Mouse (Mus musculus): ENCODE measurements at regions not wholly inside any gene's neighbourhood (a gene's known extent, or its start where the extent isn't known, plus 50 kb on each side); places are given as distances from the start of the nearest gene placed in this dataset.

DNA sequence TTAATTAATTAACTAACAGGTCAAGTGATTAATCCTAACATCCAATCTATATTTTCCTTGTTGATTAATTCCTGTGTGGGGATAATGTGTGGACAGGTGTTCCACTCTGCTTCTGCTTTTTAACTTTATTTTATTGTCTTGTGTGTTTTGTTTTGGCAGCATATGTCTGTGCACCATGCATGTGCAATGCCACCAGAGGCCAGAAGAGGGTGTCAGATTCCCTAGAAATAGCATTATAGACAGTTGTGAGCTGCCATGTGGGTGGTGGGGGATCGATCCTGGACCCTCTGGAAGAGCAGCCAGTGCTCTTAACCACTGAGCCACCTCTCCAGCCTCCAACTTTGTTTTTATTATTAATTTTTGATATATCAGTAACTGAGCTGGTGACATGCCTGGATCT, 65.6 kb downstream of the En1 start:
- DNase-seq (ENCODE audit: low spot score), result no peak

DNA sequence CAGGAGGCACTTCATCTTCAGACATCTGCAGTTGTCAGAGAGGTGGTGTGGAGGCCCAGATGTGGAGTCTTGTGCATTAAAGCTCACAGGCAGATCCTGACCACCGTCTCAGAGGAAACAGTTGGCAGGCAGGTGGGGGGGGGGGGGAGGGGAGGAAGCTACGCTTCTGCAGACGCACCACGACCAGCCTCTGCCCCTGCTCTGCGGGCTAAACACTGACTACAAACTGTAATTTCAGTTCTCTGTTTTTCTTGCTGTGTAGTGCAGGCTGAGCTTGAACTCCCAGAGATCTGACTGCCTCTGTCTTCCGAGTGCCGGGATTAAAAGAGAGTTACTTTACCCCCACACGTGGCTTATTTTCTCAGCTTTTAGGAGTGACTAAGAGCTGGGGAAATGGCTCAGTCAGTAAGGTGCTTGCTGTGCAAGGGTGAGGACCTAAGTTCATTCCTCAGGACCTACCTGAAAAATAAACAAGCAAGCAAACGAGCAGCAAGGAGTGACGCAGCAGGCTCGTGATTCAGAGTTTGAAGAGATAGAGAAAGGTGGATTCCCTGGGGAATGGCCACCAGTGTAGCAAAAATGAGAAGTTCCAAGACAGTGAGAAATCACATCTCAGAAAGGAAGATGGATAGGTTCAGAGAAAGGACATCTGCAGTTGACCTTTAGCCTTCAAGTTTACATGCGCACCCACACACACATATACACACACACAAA, 81.5 kb downstream of the En1 start:
- peak; percentile 2 for DNase-seq (ENCODE audit: low spot score)

GRCm38 (mm10) chr1:120685650-120686244, 83.5 kb downstream of the En1 start:
- DNase-seq (ENCODE audit: low spot score), result peak; percentile 1

DNA sequence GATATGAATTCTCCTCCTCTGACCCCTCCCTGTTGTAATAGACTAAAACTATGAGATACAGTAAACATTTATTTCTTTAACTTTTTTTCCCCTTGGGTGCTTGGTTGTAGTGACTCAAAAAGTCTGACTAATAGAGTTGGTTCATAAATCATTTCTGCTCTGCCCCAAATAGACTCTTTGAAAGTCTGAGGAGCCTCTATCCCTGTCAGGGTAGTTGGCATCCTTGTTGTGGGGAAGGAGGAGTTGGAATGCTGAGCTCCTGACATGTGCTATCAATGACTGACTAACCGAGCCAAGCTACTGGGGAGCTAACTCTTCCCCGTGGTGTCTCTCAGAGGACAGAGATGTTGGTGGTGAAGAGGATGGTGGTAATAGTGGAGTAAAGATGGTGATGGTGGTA, 89.4 kb downstream of the En1 start:
- no peak for DNase-seq (ENCODE audit: low spot score)

GRCm38 (mm10) chr1:120698189-120698588, 96.0 kb downstream of the En1 start:
- DNase-seq (ENCODE audit: low spot score), result no peak

DNA sequence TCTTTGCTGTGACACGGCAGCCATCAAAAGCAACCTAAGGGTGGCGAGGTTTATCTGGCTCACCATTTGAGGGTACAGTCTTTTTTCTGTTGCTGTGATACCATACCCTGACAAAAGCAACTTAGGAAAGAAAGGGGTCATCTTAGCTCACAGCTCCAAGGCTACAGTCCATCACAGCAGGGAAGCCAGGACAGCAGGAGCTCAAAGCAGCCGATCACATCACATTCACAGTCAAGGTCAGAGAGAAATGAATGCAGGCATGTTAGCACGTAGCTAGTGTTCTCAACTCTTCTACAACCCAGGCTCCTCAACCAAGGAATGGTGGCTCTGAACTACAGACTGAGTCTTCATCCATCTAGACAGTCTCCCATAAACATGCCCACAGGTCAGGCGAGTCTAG, 102.0 kb downstream of the En1 start:
- DNase-seq (ENCODE audit: low spot score), result no peak

DNA sequence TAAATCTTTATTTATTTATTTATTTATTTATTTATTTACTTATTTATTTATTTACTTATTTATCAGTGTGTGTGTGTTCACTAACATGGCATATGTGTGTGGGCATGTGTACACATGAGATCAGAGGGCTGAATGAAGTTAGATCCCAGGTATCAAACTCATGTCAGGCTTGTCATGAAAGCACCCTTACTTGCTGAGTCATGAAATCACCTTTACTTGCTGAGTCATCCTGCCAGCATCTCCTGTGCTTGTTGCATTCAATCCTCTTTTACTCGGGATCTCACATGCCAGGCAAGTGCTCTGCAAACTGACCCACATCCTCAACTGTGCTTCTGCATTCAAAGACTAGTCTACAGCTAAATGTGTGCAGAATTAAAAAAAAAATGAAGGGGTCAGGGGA, 103.8 kb downstream of the En1 start:
- no peak for DNase-seq (ENCODE audit: low spot score)

DNA sequence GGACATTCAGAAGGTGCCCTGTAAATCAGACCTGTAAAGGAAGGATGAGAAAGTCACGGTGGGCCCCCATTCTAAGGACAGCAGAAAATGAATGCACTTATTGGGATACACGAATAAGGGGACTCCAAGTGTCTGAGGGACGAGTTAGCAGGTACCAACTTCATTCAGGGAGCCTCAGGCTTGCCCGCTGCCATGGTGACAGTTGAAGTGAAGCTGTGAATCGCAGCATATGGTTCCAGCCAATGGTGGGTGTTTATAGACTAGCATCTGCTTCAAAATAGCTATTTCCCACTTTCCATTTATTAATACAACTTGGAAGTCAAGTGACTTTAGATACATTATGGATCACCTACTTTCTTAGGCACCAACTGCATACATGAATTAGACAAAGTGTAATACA, 106.3 kb downstream of the En1 start:
- DNase-seq (ENCODE audit: low spot score), result no peak

DNA sequence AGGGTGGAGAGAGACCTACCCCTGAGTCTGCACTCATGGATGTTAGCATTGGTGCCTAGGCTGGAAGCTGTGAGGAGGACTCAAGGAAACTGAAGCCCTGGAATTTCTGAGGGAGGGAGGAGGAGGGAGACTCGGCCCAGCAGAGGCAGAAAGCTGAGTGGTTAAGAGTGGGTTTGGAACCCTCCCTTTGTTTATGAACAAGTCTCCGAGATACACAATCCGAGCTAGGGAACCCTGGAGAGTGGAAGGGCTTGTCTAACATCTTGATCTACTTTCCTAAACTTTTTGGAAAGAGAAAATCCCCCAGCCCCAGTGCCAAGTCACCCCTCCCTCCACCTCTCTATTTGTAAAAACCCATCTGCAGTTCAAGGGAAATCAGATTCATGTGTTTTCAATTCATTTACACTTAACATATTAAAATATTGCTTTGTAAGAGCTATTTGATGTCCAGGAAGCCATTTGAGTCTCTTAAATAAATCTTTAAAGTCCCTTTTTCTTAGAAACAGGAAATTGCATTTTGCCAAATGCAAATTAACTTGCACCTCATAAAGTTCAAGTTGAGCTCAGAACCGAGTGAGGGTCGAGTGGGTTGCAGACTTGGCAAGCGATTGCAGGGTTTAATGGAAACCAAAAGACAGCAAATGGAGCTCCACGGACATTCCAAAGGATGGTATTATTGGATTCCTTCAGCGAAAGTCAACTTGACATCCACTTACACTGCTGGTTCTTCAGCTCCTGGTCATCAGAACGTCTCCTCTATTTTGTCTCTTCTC, 113.1 kb downstream of the En1 start:
- no peak for DNase-seq (ENCODE audit: low spot score)

- DNase-seq (ENCODE audit: low spot score), result no peak
These were observed 124.6 kb downstream of the En1 start for GRCm38 (mm10) chr1:120726777-120727176.

DNA sequence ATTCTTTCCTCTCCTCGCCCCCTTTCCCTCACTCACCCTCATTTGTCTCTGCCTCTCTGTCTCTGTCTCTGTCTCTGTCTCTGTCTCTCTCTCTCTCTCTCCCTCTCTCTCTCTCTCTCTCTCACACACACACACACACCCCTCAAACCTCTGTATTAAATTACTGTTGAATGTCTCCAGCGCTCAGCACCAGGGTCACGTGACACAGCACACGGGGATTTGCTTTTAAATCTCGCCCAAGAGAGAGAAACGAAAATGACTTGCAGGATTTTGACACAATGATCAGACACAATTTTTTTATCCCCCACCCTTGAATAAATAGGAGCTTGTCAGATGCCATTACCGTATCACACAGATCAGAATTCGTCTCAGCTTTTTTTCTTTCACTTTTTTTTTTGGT, 125.2 kb downstream of the En1 start:
- no peak for DNase-seq (ENCODE audit: low spot score)

GRCm38 (mm10) chr1:120732003-120732402, 129.8 kb downstream of the En1 start:
- no peak for DNase-seq (ENCODE audit: low spot score)

DNA sequence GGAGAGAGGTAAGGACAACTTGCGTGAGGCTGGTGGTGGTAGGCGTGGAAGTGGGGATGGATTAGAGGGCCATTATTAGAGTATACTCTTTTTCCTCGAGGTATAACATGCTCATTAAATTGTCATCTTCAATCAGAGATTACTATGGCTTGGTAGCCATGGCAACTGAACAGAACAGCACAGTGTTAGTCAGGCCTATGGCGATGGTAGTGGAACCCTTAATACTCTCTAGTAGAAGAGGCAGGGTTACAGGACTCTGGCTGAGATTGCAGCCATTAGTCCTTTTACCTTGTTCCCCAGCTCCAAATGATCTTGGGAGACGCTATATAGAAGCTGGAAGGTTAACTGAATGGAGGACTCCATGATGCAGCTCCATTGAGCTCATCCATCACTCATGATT, 131.5 kb downstream of the En1 start:
- DNase-seq (ENCODE audit: low spot score), result no peak

- no peak for DNase-seq (ENCODE audit: low spot score)
These were observed 132.6 kb downstream of the En1 start for GRCm38 (mm10) chr1:120734846-120735245.

DNA sequence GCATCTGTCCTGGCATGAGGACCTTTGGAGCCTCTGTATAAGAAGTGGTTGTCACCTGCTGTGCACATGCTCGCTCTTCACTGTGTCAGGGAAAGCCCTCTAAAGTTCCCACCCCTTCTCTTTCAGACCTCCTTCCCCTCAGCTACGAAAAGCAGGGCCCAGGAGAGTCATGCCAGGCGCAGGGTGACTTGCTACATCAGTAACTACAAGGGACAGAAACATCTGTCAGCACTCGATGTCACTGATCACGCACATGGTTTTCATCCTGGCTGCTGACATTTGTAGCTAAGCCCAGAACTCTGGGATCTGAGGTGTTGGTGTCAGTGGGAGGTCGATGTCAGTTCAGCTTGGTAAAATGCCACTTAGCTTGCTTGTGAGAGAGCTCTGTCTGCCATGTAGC, 137.3 kb downstream of the En1 start:
- no peak for DNase-seq (ENCODE audit: low spot score)

DNA sequence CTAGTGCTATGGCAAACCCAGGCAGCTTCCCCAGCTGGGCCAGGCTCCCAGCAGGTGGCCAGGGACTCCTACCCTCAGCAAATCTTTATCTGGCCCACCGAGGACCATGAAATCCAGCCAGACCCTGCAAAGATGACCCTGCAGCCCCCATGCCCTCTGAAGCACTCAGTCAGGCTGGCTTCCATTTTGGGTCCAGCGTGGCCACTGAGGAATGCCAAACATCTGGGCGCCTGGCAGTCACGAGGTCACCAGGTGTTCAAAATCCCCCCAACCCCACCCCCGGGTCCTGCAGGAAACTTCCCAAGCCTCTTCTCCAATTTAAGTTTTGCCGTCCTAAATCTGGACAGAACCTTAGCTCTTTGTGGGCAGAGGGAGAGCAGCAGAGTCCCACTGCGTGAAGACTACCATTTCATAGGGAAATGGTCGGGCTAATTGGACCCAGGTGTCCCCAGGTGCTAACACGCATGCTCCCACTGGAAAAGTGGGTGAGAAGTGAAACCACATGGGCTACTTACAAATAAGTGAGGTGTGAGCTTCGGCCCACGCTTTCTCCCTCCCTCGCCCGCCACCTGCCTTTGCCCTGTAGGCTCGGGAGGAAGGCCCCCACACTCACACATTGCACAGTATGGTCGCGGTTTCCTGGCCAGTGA, 139.0 kb downstream of the En1 start:
- DNase-seq (ENCODE audit: low spot score), result no peak

DNA sequence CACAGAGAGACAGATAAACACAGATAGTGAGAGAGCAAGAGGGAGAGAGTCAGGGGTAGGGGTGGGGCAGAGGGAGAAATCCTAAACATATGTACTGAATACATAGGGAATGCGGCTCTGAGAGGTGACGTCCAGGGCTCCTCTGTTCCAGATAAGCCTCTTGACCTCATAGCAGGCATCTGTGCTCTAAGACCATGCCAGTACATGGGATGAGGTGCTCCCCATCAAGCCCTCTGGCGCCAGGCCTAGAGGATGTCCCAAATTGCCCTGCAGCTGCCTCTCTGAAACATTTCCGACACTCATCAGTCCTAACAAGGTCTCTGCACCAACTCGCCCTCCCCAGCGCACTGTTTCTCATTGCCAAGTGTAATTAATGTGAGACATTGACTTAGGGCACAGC, 146.7 kb downstream of the En1 start:
- no peak for DNase-seq (ENCODE audit: low spot score)

- DNase-seq (ENCODE audit: low spot score), result no peak
These were observed 151.2 kb downstream of the En1 start for GRCm38 (mm10) chr1:120753406-120753805.

- no peak for DNase-seq (ENCODE audit: low spot score)
These were observed 152.1 kb downstream of the En1 start for GRCm38 (mm10) chr1:120754337-120754736.

DNA sequence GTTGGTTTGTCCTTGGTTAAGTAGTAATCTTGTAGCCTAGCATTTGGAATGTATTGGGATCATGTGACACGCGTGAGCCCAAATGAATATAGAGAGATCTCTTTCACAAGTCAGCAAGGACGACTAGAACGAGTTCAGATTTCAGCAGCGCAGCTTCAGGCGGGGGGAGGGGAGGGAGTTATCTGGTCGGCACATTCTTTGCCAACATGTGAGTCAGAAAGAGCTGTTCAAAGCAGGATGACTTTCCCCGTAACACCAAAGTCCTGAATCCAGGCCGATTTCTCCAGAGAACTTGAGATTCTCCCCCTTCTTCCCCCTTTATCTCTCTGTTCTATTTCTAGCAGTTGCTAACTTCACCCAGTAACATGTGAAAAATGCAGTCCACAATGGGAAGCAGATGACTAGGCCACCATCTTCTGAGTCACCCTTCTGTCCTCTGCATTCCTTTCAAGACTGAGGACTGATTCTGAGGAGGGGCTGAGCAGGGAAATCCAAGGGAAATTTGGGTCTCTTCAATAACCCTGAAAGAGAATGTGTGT, 155.1 kb downstream of the En1 start:
- DNase-seq (ENCODE audit: low spot score), result peak; percentile 37

DNA sequence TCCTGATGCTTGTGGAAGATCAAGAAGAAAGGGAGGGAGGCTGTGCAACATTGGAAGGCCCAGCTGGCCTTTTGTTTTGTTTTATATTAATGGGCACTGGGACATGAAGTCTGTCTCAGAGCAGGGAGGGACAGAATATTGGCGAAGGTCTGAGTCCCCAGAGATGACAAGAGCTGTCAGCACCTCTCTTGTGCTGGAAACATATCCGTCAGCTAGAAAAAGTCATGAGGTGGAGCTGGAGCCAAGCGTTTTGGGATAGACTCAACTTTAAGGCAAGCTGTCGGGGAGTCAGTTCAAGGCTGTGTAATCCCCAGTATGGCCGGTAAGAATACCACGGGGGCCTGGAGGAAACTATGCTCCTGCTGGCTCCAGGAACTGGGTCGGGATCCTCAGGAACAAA, 156.0 kb downstream of the En1 start:
- DNase-seq (ENCODE audit: low spot score), result no peak

- no peak for DNase-seq (ENCODE audit: low spot score)
These were observed 156.5 kb downstream of the En1 start for GRCm38 (mm10) chr1:120758762-120759161.

DNA sequence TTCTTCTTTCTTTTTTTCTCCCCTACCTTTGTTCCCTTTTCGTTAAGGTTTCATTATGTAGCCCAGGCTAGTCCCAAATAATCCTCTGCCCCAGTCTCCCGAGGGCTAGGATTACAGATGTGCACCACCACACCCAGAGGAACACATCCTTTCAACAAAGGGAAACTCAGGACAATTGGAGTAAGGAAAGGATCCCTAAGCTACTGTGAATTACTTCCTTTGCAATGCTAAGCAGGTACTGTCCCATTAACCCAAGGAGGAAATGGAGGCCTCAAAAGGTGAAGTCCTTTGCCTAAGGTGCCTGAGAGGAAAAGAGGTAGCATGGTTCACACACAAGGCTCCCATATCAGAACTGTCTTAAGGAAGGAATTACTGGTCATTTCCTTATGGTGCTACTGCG, 157.2 kb downstream of the En1 start:
- no peak for DNase-seq (ENCODE audit: low spot score)
